Mouse (Mus musculus) embryonic facial prominence, embryonic 11.5 days (tissue): ENCODE measurements around the gene Zfp282. TPM values are rescaled to one million over a fixed set of nuclear protein-coding genes. Genes with fewer than 3 reads are reported as not detected.
"Not testable (repeated sequence)": the region's sequence is repeated elsewhere in the genome, so short reads cannot be mapped to it uniquely, and the experiment has no call there.

Source experiments
- ATAC-seq: fragments of 200-750 bp; cut with Nextera tagmentation; replicated peaks from 2 replicates; pipeline ENCODE4 v1.8.0; 2017; ENCODE audit warnings: low read depth; ENCODE audit not compliant: insufficient number of reproducible peaks, low FRiP score, low TSS enrichment
- DNase-seq: peaks from one replicate; pipeline ENCODE4 v3.0.0-alpha.2; 2015; ENCODE audit warnings: low spot score
- H3K27ac ChIP-seq: fragments of 300-500 bp; sonication (generic); replicated peaks from 2 replicates; pipeline ENCODE4 v1.5.1; 2014; ENCODE audit warnings: mild to moderate bottlenecking, low read depth, low read length, control low read depth
- H3K27me3 ChIP-seq: fragments of 300-500 bp; sonication (generic); 2 replicates; pipeline ENCODE4 v1.6.1; 2014; ENCODE audit warnings: mild to moderate bottlenecking, low read length, moderate library complexity, mixed read lengths; ENCODE audit not compliant: control insufficient read depth, insufficient read depth
- H3K36me3 ChIP-seq: fragments of 300-500 bp; sonication (generic); replicated peaks from 2 replicates; pipeline ENCODE4 v1.6.1; 2014; ENCODE audit warnings: low read depth, mild to moderate bottlenecking, low read length, moderate library complexity, mixed read lengths; ENCODE audit not compliant: control insufficient read depth, insufficient read depth
- H3K4me1 ChIP-seq: fragments of 300-500 bp; sonication (generic); 2 replicates; pipeline ENCODE4 v1.6.1; 2014; ENCODE audit warnings: low read length, mixed read lengths; ENCODE audit not compliant: control insufficient read depth, insufficient read depth
- H3K4me2 ChIP-seq: fragments of 300-500 bp; sonication (generic); 2 replicates; pipeline ENCODE4 v1.6.1; 2014; ENCODE audit warnings: low read depth, mild to moderate bottlenecking, control low read depth, low read length, moderate library complexity
- H3K4me3 ChIP-seq: fragments of 300-500 bp; sonication (generic); 2 replicates; pipeline ENCODE4 v1.5.1; 2014; ENCODE audit warnings: low read depth, low read length, control low read depth
- H3K9ac ChIP-seq: fragments of 300-500 bp; sonication (generic); replicated peaks from 2 replicates; pipeline ENCODE4 v1.6.1; 2014; ENCODE audit warnings: mild to moderate bottlenecking, control low read depth, low read length
- H3K9me3 ChIP-seq: fragments of 300-500 bp; sonication (generic); replicated peaks from 2 replicates; pipeline ENCODE4 v1.6.1; 2016; ENCODE audit warnings: mild to moderate bottlenecking, low read length, inconsistent platforms, mixed read lengths; ENCODE audit not compliant: control insufficient read depth
- WGBS: fragments of 180-500 bp; shearing (Covaris S2); extraction: QIAGEN DNeasy Blood & Tissue Kit; methylation state at CpG from one replicate; pipeline ENCODE4 v1.1.7; 2014; 5-methylcytosine and 5-hydroxymethylcytosine counted together
- polyA plus RNA-seq: library from polyadenylated mRNA; unstranded; fragments of >200 nt; fragmentation: Nextera tagmentation; extraction: Ambion mirVana; gene quantifications from 2 replicates; pipeline ENCODE4 v1.2.1, GENCODE M21; 2014

The Zfp282 gene
- polyA plus RNA-seq, 1 experiment from 2014 or later, result 12.2 TPM

DNA sequence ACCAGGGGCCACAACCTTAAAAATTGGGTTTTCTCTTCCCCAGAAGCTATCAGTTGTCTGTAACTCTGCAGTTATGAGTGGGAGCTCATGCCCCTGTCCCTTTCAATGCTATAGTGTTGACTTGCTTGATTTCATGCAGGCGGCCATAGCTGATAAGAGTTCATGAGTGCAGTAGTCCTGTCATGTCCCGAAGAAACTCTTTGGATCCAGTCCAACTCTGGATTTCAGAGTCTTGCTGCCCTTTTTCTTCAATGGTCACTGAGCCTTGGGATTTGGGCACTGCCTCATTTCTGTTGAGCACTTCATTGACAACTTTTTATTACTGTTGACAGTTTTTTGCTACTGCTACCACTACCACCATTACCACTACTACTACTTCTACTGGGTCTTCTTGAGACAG lies 39.4 kb upstream of the Zfp282 start:
- ATAC-seq, result no peak
- Histone ChIP-seq H3K36me3 (no peaks in the 10 kb centered on the region), H3K9ac (no peak overlapping the region)

DNA sequence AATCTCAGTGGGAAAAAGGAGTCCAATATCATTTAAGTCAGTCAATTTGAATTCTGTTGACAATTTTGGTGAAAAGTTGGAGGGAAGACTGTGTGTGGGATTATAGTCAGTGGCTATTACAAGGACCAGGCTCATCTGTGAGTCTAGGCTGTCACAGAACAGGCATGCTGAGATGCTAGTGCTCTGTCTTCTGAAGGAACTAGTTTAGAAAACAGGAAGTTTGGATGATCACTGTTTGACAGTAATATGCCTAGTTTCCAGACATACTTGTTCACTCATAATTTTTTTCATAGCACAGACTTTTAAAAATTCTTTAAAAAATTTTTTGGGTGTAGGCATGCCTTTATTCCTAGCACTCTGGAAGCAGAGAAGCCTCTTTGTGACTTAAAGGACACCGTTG lies 35.9 kb upstream of the Zfp282 start:
- H3K36me3 ChIP-seq, result no peaks in the 10 kb centered on the region
- H3K27ac ChIP-seq, result no peak overlapping the region
- no peak for ATAC-seq
- 86% methylated on average over 1 of the region's 1 CpGs for WGBS
- no peak overlapping the region for H3K9ac ChIP-seq
- no peaks in the 10 kb centered on the region for H3K27me3 ChIP-seq
- H3K4me3 ChIP-seq, result no peak overlapping the region
- no peak overlapping the region for H3K4me2 ChIP-seq
- no peaks in the 10 kb centered on the region for H3K4me1 ChIP-seq
- no peaks in the 10 kb centered on the region for H3K9me3 ChIP-seq
- DNase-seq, result no peak

More for the DNA sequence above, 39.4 kb upstream of the Zfp282 start:
- Histone ChIP-seq H3K27me3 (no peaks in the 10 kb centered on the region), H3K4me1 (no peaks in the 10 kb centered on the region), H3K4me2 (no peak overlapping the region), H3K27ac (no peak overlapping the region), H3K4me3 (no peak overlapping the region), H3K9me3 (no peaks in the 10 kb centered on the region)
- 76% methylated on average over 2 of the region's 2 CpGs for WGBS
- no peak for DNase-seq

DNA sequence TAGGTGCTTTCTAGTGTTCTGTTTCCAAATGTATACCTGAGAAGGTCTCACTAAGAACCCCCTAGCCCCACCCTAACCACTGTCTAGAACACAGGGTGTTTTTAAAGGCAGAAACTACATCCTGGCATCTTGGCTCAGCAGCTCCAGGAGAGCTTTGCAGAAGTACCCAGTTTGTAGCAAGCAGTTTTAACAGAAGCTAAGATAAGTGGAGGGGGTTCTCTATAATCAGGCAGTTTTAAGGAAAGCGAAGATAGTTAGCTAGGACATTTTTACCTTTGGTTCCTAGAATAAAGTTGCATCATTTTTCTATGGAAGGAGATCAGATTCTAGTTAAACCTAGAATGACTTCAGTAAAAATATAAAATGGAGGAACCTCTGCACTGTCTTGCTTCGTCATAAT lies 35.2 kb upstream of the Zfp282 start:
- ATAC-seq (no peak), DNase-seq (no peak)
- 99% methylated on average over 2 of the region's 2 CpGs for WGBS
- Histone ChIP-seq H3K4me2 (no peak overlapping the region), H3K9ac (no peak overlapping the region), H3K27me3 (no peaks in the 10 kb centered on the region), H3K36me3 (no peaks in the 10 kb centered on the region), H3K4me3 (no peak overlapping the region), H3K4me1 (no peaks in the 10 kb centered on the region), H3K27ac (no peak overlapping the region), H3K9me3 (no peaks in the 10 kb centered on the region)

DNA sequence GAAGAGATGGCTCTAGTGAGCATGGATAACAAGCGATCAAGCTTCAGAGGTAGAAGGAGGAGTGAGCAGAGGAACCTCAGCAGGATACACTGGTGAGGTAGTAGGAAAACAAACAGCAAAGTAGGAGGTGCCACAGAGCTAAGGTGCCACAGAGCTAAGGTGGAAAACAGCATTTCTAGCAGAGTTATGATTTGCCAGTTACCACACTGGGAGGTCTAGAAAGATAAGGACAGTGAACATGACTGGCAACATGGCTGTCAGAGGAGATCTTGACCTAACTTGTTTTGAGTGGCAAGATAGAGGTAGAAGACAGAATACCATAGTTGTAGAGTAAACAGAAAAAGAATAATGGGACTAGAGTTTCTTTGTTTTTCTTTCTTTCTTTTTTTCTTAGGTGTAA lies 34.7 kb upstream of the Zfp282 start:
- no peak overlapping the region for H3K4me3 ChIP-seq
- DNase-seq (no peak), ATAC-seq (no peak)
- no peaks in the 10 kb centered on the region for H3K36me3 ChIP-seq
- WGBS, result 90% methylated on average over 1 of the region's 1 CpGs
- no peaks in the 10 kb centered on the region for H3K4me1 ChIP-seq
- H3K4me2 ChIP-seq, result no peak overlapping the region
- H3K27ac ChIP-seq, result no peak overlapping the region
- H3K27me3 ChIP-seq, result no peaks in the 10 kb centered on the region
- no peaks in the 10 kb centered on the region for H3K9me3 ChIP-seq
- H3K9ac ChIP-seq, result no peak overlapping the region

DNA sequence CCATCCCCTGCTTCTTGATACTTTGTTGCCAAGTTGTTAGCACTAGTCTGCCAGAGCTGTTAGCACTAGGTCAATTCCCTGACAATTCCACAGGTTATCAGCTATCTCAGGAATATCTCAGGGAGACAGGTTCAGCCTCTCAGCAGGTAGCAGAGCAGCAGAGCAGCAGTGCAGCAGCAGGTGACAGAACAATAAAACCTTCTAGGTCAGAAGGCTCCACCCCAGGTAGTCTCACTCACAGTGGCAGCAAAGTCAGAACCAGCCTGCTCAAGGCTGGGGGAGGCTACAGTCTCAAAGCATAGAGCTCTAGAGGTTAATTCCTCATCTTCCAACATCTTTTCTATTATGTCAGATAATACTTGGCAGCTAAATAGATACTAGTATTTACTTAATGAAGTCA lies 31.2 kb upstream of the Zfp282 start:
- Histone ChIP-seq H3K27ac (no peak overlapping the region), H3K4me2 (no peak overlapping the region), H3K27me3 (no peaks in the 10 kb centered on the region), H3K4me1 (no peaks in the 10 kb centered on the region), H3K9me3 (no peaks in the 10 kb centered on the region), H3K9ac (no peak overlapping the region), H3K36me3 (no peaks in the 10 kb centered on the region), H3K4me3 (no peak overlapping the region)
- ATAC-seq, result no peak
- DNase-seq, result no peak

GRCm38 (mm10) chr6:47857241-47857640 lies 19.8 kb upstream of the Zfp282 start:
- Histone ChIP-seq H3K4me2 (no peak overlapping the region), H3K4me3 (no peak overlapping the region), H3K9ac (no peak overlapping the region), H3K36me3 (no peaks in the 10 kb centered on the region), H3K9me3 (no peaks in the 10 kb centered on the region), H3K27me3 (no peaks in the 10 kb centered on the region), H3K4me1 (no peaks in the 10 kb centered on the region), H3K27ac (no peak overlapping the region)
- 88% methylated on average over 6 of the region's 6 CpGs for WGBS
- ATAC-seq, result no peak
- DNase-seq, result no peak

- not testable (repeated sequence) for H3K4me1 ChIP-seq, ATAC-seq, H3K4me2 ChIP-seq, H3K9me3 ChIP-seq, DNase-seq, H3K9ac ChIP-seq, H3K27me3 ChIP-seq, H3K27ac ChIP-seq, H3K4me3 ChIP-seq, H3K36me3 ChIP-seq
- WGBS, result 93% methylated on average over 3 of the region's 3 CpGs
These were observed 19.3 kb upstream of the Zfp282 start for GRCm38 (mm10) chr6:47857729-47858128.

DNA sequence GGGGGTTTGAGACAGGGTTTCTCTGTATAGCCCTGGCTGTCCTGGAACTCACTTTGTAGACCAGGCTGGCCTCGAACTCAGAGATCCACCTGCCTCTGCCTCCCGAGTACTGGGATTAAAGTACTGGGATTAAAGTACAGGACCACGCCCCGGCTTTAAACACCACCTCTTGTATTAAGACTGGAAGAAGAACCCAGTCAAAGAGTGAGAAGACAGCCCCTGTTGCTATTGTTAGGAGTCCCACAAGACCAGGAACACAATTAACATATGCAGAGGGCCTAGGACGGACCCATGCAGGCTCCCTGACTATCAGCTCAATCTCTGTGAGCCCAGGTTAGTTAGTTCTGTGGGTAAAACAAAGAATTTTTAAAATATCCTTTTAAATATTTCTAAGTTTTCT lies 4.7 kb upstream of the Zfp282 start:
- DNase-seq (no peak), ATAC-seq (no peak)
- 86% methylated on average over 5 of the region's 5 CpGs for WGBS
- Histone ChIP-seq H3K4me1 (no peaks in the 10 kb centered on the region), H3K4me3 (no peak overlapping the region), H3K36me3 (0 out of 2 replicates have a peak, but pooled peaks cover 3% of the 10 kb centered on the region), H3K9ac (no peak overlapping the region), H3K27me3 (no peaks in the 10 kb centered on the region), H3K27ac (no peak overlapping the region), H3K9me3 (no peaks in the 10 kb centered on the region), H3K4me2 (no peak overlapping the region)
